Mouse (Mus musculus) hindbrain, embryonic 16.5 days (tissue): ENCODE measurements around the gene Slc16a3. TPM values are rescaled to one million over a fixed set of nuclear protein-coding genes. Genes with fewer than 3 reads are reported as not detected.

Experiments
- ATAC-seq: fragments of 200-750 bp; cut with Nextera tagmentation; 2 replicates; pipeline ENCODE4 v1.8.0; 2017; ENCODE audit warnings: moderate TSS enrichment, moderate library complexity
- H3K27ac ChIP-seq: fragments of 300-500 bp; sonication (generic); 2 replicates; pipeline ENCODE4 v1.5.1; 2014; ENCODE audit warnings: low read depth, mild to moderate bottlenecking, control low read depth, low read length, moderate library complexity
- H3K27me3 ChIP-seq: fragments of 300-500 bp; sonication (generic); replicated peaks from 2 replicates; pipeline ENCODE4 v1.6.1; 2014; ENCODE audit warnings: low read length; ENCODE audit not compliant: control insufficient read depth, insufficient read depth
- H3K36me3 ChIP-seq: fragments of 300-500 bp; sonication (generic); 2 replicates; pipeline ENCODE4 v1.6.1; 2014; ENCODE audit warnings: mild to moderate bottlenecking, low read length, moderate library complexity, mixed read lengths; ENCODE audit not compliant: control insufficient read depth, insufficient read depth
- H3K4me1 ChIP-seq: fragments of 300-500 bp; sonication (generic); 2 replicates; pipeline ENCODE4 v1.6.1; 2014; ENCODE audit warnings: low read depth, low read length; ENCODE audit not compliant: control insufficient read depth, insufficient read depth
- H3K4me2 ChIP-seq: fragments of 300-500 bp; sonication (generic); 2 replicates; pipeline ENCODE4 v1.6.1; 2014; ENCODE audit warnings: mild to moderate bottlenecking, low read length, control low read depth, moderate library complexity
- H3K4me3 ChIP-seq: fragments of 300-500 bp; sonication (generic); 2 replicates; pipeline ENCODE4 v1.5.1; 2014; ENCODE audit warnings: mild to moderate bottlenecking, low read length, control low read depth, moderate library complexity
- H3K9ac ChIP-seq: fragments of 300-500 bp; sonication (generic); 2 replicates; pipeline ENCODE4 v1.6.1; 2014; ENCODE audit warnings: low read depth, mild to moderate bottlenecking, control low read depth, low read length, moderate library complexity
- H3K9me3 ChIP-seq: fragments of 300-500 bp; sonication (generic); 2 replicates; pipeline ENCODE4 v1.6.1; 2014; ENCODE audit warnings: mild to moderate bottlenecking, low read length, moderate library complexity; ENCODE audit not compliant: control insufficient read depth
- WGBS: fragments of 180-500 bp; shearing (Covaris S2); extraction: QIAGEN DNeasy Blood & Tissue Kit; methylation state at CpG from one replicate; pipeline ENCODE4 v1.1.7; 2014; 5-methylcytosine and 5-hydroxymethylcytosine counted together
- polyA plus RNA-seq: library from polyadenylated mRNA; unstranded; fragments of >200 nt; fragmentation: Nextera tagmentation; extraction: Ambion mirVana; gene quantifications from 2 replicates; pipeline ENCODE4 v1.2.1, GENCODE M21; 2015

Slc16a3 gene
- 11.5 and 15.2 TPM in 2 replicates for polyA plus RNA-seq

DNA sequence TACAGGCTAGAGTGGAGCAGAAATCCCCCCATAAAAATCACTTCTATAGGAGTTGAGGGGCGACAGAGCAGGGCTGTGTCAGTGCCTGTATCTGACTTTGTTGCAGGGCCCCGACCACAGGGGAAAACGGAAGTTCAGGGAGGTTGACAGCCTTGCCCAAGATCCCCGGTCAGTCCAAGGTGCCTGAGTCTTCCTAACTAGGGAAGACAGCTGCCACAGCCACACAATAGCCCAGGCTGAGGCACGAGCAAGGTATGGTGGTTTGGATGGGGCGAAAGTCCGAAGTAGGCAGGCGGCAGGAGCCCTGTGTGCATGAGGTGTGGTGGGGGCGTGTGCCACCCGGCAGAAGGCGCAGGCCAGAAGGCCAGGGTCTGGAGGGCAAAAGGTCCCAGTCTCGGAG, at the start of gene Slc16a3:
Gene Slc16a3, plus strand, starts transcription at position 153 of the 400 bp plus-strand sequence.
- Histone ChIP-seq H3K4me1 (peaks cover 18% of the 10 kb centered on the region), H3K9me3 (no peaks in the 10 kb centered on the region), H3K4me2 (peak within 1 kb of the TSS; percentile 68), H3K27ac (no peak within 1 kb of the TSS), H3K36me3 (no peaks in the 10 kb centered on the region), H3K4me3 (peak within 1 kb of the TSS; percentile 42), H3K27me3 (peaks cover 30% of the 10 kb centered on the region), H3K9ac (peak within 1 kb of the TSS; percentile 56)
- 39% methylated on average over 12 of the region's 12 CpGs for WGBS
- no peak for ATAC-seq

DNA sequence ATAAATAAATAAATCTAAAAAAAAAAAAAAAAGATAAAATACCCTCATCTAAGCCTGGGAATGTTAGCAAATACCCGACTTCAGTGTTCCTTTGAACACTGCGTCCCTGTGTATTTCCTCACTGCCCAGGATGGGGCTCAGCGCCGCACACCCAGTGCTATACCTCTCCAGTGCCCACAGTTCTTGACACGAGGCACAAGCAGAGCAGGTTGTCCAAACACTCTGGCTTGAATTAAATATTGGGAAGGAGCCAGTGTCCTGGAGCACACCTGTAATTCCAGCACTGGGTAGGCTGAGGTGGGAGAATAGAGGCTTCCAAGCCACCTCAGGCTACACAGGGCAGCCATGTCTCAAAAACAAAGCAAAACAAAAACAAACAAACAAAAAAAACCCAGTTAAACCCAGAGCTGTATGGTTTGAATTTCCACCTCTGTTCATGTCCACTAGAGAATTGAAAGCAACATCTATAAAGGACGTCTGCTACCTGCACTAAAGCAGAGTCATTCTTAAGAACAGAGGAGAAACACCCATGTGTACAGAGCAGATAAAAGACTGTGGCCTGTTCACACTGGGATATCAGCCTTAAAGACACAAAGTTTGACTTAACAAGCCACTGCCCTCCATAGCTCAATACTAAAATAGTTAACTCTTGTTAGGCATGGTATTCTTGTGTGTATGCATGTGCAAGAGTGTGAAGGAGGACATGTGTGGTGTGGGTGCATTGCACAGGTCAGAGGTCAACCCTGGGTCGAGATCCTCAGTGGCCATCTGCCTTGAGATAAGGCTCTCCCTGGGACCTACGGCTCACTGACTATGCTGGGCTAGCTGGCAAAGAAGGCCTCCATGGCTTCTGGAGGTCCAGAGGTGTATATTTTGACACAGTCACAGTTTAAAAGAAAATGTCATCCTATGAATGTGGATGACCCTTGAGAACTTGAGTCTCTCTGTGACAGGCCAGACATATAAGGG, 47.7 kb upstream of the Slc16a3 start:
- H3K9ac ChIP-seq = no peak overlapping the region
- WGBS = 89% methylated on average over 8 of the region's 8 CpGs
- H3K4me1 ChIP-seq = no peaks in the 10 kb centered on the region
- H3K9me3 ChIP-seq = no peaks in the 10 kb centered on the region
- no peak overlapping the region for H3K4me2 ChIP-seq
- H3K27ac ChIP-seq = no peak overlapping the region
- H3K36me3 ChIP-seq = peaks cover 4% of the 10 kb centered on the region
- no peaks in the 10 kb centered on the region for H3K27me3 ChIP-seq
- ATAC-seq = no peak
- no peak overlapping the region for H3K4me3 ChIP-seq

DNA sequence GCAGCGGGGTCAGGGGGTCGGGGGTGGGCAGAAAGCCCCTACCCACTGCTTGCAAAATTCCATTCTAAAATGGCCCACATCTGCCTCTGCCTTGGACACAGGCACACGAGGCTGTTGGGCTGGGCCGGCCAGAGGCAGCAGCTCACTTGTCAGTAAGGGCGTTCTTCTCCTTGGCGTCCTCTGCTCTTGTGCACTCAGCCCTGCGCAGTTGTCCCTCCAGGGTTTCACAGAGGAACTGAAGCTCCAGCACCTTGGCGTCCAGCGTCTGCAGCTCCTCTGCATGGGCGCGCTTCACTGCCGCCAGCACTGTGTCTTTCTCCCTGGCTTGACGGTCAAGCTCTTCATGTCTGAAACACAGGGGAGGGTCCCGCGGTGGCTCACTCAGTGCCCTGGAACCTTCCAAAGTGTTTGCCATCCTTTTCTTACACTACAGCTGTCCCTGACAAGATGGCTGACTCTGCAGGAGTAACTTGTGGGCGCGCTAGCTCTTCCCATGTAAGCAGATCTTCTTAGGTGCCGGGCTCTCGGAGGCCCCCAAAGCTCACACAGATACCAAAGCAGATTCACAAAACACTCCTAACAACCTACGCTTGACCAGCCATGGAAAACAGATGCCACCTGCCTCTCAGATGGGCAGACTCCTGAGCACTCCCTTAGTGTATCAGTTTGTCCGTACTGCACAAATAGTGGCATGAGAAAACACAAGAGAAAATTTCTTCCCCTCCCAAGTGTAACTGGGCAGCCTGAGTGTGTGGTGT, 46.4 kb upstream of the Slc16a3 start:
- 76% methylated on average over 21 of the region's 21 CpGs for WGBS
- H3K27ac ChIP-seq = no peak overlapping the region
- H3K4me1 ChIP-seq = no peaks in the 10 kb centered on the region
- no peak overlapping the region for H3K9ac ChIP-seq
- H3K4me2 ChIP-seq = no peak overlapping the region
- H3K27me3 ChIP-seq = no peaks in the 10 kb centered on the region
- no peak for ATAC-seq
- no peaks in the 10 kb centered on the region for H3K9me3 ChIP-seq
- 0 out of 2 replicates have a peak, but pooled peaks cover 3% of the 10 kb centered on the region for H3K36me3 ChIP-seq
- no peak overlapping the region for H3K4me3 ChIP-seq

GRCm38 (mm10) chr11:120902487-120903142, 45.7 kb upstream of the Slc16a3 start:
- Histone ChIP-seq H3K27me3 (no peaks in the 10 kb centered on the region), H3K4me2 (no peak overlapping the region), H3K36me3 (no peaks in the 10 kb centered on the region), H3K4me3 (no peak overlapping the region), H3K4me1 (no peaks in the 10 kb centered on the region), H3K9me3 (no peaks in the 10 kb centered on the region), H3K9ac (no peak overlapping the region), H3K27ac (no peak overlapping the region)
- WGBS = 59% methylated on average over 10 of the region's 10 CpGs
- ATAC-seq = no peak

GRCm38 (mm10) chr11:120903159-120903850, 45.0 kb upstream of the Slc16a3 start:
- H3K4me3 ChIP-seq = no peak overlapping the region
- H3K9ac ChIP-seq = no peak overlapping the region
- no peaks in the 10 kb centered on the region for H3K9me3 ChIP-seq
- H3K27me3 ChIP-seq = no peaks in the 10 kb centered on the region
- H3K27ac ChIP-seq = no peak overlapping the region
- no peak overlapping the region for H3K4me2 ChIP-seq
- no peak for ATAC-seq
- no peaks in the 10 kb centered on the region for H3K4me1 ChIP-seq
- WGBS = 84% methylated on average over 24 of the region's 24 CpGs
- H3K36me3 ChIP-seq = no peaks in the 10 kb centered on the region

GRCm38 (mm10) chr11:120904561-120904960, 43.7 kb upstream of the Slc16a3 start:
- no peak overlapping the region for H3K9ac ChIP-seq
- no peak overlapping the region for H3K4me3 ChIP-seq
- no peak for ATAC-seq
- no peak overlapping the region for H3K27ac ChIP-seq
- no peaks in the 10 kb centered on the region for H3K9me3 ChIP-seq
- H3K27me3 ChIP-seq = no peaks in the 10 kb centered on the region
- no peaks in the 10 kb centered on the region for H3K36me3 ChIP-seq
- 90% methylated on average over 3 of the region's 3 CpGs for WGBS
- no peaks in the 10 kb centered on the region for H3K4me1 ChIP-seq
- H3K4me2 ChIP-seq = no peak overlapping the region

- no peak overlapping the region for H3K4me3 ChIP-seq
- WGBS = 7% methylated on average over 1 of the region's 1 CpGs
- no peaks in the 10 kb centered on the region for H3K27me3 ChIP-seq
- peak; percentile 81 for ATAC-seq
- no peak overlapping the region for H3K9ac ChIP-seq
- H3K4me1 ChIP-seq = no peaks in the 10 kb centered on the region
- H3K36me3 ChIP-seq = no peaks in the 10 kb centered on the region
- H3K9me3 ChIP-seq = no peaks in the 10 kb centered on the region
- no peak overlapping the region for H3K4me2 ChIP-seq
- H3K27ac ChIP-seq = no peak overlapping the region
These were observed 42.8 kb upstream of the Slc16a3 start for GRCm38 (mm10) chr11:120905430-120905873.

DNA sequence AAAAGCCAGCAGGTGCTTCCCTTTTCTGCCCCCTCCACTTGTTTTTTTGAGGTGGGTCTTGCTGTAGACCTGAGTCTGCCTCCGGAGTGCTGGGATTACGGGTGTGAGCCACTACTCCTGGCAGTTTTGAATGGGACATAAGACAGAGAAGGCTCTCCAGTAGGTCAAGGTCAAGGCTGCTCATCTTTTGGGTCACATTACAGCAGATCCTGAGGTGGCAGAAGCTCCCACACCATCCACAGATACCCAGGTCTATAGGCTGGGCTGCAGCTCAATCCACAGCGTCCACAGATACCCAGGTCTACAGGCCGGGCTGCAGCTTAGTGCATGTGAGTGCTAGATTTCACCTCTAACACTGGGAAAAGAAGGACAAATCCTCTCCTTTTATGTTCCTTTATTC, 34.5 kb upstream of the Slc16a3 start:
- no peak overlapping the region for H3K4me3 ChIP-seq
- H3K27me3 ChIP-seq = no peaks in the 10 kb centered on the region
- H3K36me3 ChIP-seq = peaks cover 9% of the 10 kb centered on the region
- H3K4me2 ChIP-seq = no peak overlapping the region
- no peak overlapping the region for H3K27ac ChIP-seq
- no peak for ATAC-seq
- H3K4me1 ChIP-seq = no peaks in the 10 kb centered on the region
- no peaks in the 10 kb centered on the region for H3K9me3 ChIP-seq
- H3K9ac ChIP-seq = no peak overlapping the region
- WGBS = 90% methylated on average over 4 of the region's 4 CpGs
